Mouse (Mus musculus): ENCODE results near the gene Traf4. TPM values are rescaled to one million over a fixed set of nuclear protein-coding genes. Genes with fewer than 3 reads are reported as not detected.
A peak's percentile ranks its signal among the peaks of the same experiment; 100 is the strongest.

The Traf4 gene
- total RNA-seq, 2 experiments from 2014 or later, result 24.8 to 38.0 TPM

DNA sequence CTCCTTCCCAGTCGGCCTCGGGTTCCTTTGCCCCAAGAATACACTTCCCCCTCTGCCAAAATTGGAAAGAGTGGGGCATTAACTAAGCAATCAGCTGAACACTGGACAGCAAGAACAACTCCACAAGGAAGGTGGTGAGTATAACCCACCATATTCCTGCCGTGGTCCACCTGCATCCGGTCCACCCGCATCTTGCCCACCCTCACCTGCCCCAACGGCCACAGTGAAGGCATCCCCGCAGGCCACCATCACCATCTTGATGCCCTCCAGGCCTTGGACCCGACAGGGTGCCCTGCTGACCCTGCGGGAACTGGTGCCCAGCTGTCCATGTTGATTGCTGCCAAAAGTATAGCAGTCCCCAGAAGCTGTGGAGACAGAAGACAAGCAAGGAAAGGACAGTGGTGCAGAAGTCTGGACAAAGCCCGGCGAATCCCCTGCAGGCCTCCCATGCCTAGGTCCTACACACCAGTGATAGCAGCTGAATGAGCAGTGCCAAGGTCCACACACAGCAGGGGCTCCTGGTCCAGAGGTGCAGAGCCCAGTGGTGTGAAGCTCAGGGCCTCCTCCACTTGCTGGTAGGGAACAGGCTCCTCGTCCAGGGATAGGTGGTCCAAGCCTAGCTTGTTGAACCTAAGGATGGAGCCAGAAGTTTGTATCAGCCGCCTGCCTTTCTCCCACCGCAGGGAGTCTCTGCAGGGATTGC is 2.0 kb upstream of the Traf4 start:
- no peak for DNase-seq

DNA sequence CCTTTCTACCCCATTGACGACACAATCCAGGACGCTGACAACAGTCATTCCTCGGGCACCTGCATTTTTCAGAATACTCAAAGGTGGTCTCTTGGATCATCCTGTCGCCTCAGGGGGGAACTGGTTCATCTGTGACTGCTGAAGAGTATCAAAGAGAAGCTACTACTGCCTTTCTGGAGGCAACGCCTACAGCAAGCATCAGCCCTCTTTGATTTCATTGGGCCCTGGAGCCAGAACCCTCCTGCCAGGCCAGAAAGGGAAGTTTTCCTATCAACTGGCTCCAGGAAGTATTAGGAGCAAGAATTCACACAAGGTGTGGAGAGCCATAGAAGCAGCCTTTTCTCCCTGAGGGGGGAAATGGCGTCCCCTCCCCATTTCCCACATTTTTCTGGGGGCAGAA is 1.3 kb upstream of the Traf4 start:
- no peak for DNase-seq

DNA sequence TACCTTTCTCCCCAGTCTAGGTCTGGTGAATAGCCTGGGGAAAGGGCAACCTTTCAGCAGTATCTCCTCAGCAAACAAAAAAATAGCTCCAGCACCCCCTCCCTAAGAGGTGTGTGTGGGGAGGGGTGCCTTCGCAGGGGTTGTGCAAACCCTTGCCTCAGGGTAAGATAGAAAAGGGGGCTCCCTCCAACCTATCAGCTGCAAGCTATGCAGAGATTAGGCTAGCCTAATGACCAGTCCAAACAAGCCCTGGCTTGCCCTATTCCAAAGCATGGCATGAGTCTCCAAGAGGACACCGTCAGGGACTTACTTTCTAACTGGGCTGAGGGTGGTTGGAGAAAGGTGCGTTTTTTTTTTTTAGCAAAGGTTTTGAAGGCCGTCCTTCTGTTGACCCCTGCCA is 772 bp upstream of the Traf4 start:
- no peak for DNase-seq

DNA sequence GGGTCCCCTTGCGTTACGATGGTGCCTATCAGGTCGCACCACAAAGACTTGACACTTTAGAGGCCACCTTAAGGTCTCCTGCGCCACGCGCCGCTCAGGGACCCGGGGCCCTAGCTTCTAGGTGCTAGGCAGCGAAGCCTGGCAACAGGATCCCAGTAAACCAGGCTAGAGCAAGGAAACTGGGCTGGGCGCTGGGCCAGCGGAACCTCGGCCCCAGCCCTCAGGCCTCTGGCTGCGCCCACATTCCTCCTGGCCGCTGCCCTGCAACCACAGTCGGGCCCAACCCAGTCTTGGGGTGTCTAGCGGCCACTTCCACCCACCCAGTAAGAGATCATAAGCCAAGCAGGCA is 346 bp upstream of the Traf4 start:
- DNase-seq, result peak; percentile 71 to 80

DNA sequence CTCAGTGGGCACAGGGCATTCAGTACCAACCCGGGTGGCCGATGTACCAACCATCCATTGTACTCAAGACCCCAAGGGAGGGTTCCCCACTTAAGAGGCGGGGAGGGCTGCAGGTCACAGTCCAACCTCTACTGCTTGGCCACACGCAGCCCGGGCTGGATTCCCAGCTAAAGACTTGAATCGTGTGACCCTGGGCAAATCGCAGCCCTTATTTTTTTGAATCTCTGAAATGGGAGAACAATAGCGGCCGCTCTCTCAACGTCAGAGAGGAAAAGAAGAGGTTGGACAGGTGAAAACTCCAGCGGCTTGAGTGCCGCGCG is 825 bp downstream of the Traf4 start:
- peak; percentile 22 to 27 for DNase-seq

DNA sequence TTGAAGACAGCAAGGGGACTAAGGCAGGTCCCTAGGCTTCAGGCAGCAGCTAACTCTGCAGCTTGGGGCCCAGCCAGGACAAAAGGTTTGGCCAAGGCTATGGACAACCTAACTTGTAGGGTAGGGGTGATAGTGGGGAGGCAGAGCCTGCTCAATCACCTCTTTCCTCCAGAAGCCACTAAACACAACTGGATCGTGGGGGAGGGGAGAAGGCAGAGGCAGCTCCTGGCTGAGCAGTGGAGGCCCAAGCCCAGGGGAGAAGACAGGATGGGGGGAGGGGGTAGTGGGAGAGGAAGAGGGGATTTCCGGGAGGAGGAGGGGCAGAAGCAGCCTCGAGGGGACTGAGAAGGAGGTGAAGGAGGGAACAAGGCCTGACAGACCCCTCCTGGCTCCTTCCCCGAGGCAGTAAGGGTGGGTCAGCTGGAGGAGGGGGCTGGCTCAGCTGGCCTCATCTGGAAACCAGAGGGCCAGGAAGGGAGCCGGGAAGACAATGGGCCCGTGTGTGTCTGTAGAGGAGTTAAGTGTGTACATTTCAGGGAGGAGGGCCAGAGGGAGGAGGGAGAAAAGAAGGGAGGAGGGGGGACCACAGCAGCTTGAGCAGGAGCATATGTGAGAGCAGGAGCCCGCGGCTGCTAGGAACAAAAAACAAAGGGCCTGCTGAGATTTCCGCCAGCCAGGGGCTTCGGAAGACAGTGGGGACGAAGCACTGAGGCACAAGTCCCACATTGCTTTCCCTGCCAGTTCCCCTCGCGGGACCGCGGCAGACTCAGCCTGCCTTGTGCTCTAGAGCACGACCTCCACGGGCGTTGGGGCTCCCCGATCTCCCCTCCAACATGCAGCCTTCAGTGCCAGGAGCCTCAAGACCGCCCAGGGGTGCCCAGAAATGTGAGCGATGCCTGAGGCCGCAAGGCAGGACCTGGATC is 1.4 kb downstream of the Traf4 start:
- DNase-seq, result peak; percentile 82 to 84

DNA sequence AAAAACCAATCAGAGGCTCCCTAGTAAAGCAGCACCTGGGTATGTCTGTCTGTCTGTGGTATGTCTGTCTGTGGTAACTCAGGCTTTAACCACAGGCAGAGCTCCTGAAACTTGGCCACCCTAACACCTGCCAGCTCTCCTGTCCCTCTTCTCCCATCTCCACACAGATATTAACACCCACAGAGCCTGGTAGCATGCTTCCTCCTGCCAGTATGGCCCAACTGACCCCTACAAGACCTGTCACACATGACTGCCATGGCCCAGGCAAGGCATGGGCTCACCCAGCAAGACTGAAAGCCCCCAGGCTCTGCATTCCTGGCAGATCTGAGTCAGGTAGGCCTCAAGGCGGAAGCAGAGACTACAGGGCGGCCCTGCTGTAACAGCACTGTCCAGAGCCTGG is 2.3 kb downstream of the Traf4 start:
- no peak for DNase-seq

- DNase-seq, result peak; percentile 79 to 80
Measured at GRCm38 (mm10) chr11:78162504-78162903, 2.9 kb downstream of the Traf4 start.

GRCm38 (mm10) chr11:78161968-78162367 is 3.4 kb downstream of the Traf4 start:
- no peak for DNase-seq

DNA sequence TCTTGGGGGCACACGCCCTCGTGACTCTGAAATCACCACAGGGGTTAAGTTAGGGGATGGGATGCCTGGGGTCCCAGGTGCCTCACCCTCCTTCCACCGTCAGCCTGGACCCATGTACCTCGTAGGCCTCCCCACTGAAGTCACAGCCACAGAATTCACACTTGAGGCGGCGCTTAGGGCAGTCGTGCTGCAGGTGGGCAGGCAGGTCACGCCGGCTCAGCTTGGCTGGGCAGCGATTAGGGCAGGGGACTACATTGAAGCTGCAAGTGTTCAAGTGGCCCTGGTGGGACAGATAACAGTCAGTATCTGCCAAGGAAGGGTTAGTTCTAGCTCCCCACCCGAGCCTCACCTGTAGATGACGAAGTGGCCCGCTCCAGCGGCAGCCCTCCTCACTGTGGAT is 4.2 kb downstream of the Traf4 start:
- DNase-seq, result no peak

DNA sequence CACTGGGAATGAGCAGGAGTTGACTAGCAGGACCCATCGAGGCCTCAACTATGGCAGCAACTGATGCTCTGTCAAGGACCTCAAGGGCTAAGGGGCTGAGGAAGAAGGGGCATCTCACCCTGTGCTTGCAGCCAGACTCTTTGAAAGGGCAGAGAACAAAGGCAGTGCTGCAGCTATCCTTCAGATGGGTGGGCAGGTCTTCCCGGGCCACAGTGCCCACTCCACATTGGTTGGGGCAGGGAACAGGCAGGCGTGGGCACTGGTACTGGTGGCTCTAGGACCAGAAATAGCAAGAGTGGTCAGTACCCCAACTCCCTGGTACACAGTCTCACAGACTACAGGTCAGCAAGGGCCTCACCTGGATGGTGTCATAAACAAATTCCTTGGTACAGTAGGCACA is 4.7 kb downstream of the Traf4 start:
- no peak for DNase-seq

DNA sequence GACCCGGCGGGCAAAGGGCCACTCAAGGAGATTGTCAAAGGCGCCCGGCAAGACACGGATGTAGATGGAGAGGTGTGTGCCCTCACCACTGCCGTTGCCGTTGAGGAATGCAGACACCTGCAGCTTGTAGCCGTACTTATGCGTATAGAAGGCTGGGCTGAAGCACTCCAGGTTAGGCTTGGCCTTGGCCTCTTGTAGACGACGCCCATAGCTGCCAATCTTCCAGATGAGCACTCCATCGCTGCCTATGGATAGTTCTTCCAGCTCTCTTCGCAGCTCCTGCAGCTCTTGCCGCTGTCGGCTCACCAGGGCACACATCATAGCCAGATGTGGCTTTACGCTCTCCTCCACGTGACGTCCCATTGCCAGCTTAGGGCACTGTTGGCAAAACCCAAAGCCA is 5.2 kb downstream of the Traf4 start:
- no peak for DNase-seq

GRCm38 (mm10) chr11:78159557-78159956 is 5.8 kb downstream of the Traf4 start:
- DNase-seq, result no peak

DNA sequence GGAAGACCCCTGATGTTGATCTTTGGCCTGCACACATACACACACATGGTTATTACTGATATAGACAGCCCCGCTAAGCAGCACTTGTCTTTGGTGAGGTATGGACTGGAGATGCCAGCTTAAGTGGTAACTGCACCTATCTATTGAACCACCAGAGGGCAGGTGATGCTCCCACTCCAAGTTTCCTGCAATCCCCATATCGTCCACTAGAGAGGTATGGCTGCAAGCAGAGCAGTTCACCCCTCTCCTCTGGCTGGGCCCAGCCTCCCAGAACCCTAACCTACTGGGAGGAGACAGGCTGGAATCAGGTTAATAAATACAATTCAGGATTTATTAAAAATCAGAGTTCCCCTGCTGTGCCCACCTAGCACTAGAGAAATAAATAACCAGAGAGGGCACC is 6.3 kb downstream of the Traf4 start:
- peak; percentile 70 to 82 for DNase-seq

GRCm38 (mm10) chr11:78156156-78156699 is 9.2 kb downstream of the Traf4 start:
- DNase-seq, result no peak

DNA sequence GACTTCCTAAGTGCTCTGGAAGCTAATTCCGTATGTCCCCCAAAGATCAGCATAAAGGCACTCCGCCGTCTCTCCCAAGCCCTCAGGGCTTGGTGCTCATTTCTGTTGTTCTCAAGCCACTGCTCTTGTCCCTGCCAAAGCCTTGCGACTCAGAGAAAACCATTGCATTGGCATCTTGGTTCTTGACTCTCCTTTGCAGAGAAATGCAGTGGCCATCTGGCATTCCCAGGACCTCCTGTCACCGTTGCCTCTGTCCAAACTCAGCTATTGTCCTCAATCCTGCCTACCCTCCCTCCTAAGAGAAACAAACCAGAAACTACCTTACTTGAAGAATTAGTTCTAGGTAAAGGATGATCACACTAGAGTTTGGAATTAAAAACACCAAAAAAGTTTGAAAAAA is 9.7 kb downstream of the Traf4 start:
- DNase-seq, result no peak

- peak in 1 of 2 experiments; percentile 20 for DNase-seq
Measured at GRCm38 (mm10) chr11:78153778-78154177, 11.6 kb downstream of the Traf4 start.

DNA sequence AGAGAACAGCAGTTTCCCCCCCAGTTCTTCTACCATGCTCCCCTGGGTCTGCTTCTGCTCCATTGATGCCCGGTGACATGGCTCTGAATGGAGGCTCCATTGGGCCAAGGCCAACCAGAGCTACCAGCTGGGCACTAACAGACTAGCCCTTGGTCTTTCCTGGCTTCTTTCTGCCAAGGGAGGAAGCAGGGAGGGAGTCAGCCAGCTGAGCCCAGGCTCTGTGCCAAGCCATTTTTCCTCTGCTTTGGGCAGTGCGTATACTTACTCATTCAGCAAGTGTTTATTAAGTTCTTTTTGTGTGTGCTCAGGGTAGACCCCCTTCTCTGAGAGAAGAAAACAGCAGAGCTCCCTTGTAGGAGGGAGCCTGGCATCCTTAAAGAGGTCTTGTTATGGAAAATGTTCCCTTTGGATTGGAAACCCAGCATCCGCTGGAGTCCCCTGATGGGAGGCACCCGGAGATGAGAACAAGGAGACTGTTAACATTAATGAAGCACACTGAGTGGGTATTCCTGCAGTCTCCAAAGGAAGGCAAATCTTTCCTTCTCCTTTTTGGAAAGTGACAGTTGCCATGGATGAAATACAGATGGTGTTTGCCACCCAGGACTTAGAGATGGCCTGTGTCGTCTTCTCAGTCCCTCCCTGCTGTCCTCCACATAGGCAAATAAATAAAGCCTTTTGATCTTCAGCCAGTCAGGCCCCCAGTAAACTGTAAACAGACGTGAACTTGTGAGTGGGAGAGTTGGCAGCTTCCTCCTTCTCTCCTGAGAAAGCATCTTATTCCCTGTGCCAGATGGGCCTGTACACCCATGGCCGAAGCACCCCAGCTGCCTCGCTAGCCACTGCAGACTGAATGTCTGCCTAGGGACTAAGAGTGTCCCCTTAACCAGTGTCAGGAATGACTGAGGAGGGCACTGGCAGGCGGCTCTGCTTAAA is 12.8 kb downstream of the Traf4 start:
- DNase-seq, result peak; percentile 88 to 89

GRCm38 (mm10) chr11:78151161-78151560 is 14.2 kb downstream of the Traf4 start:
- peak; percentile 39 to 56 for DNase-seq

- DNase-seq, result no peak
Measured at GRCm38 (mm10) chr11:78146707-78147543, 18.5 kb downstream of the Traf4 start.

- no peak for DNase-seq
Measured at GRCm38 (mm10) chr11:78146168-78146567, 19.2 kb downstream of the Traf4 start.

Data from adrenal gland, postnatal 36 days (tissue).